34 mouse cellular contexts compared by ENCODE assay signal in genomic region chr13:93816127-93816526, GRCm38 (mm10).
"Had no signal": no experiment of that assay in that cellular context is flagged by ENCODE, and none has a peak within 500 bp of the region (broad histone marks: within the 10 kb centered on the region; RNA-seq: fewer than 3 reads in every experiment).

No protein-coding gene starts in this region.

- H3K36me3 ChIP-seq: heart, embryonic 10.5 days; heart, embryonic 13.5 days; heart, embryonic 15.5 days; hindbrain, embryonic 10.5 days; hindbrain, embryonic 12.5 days; hindbrain, embryonic 13.5 days; hindbrain, embryonic 15.5 days; intestine, embryonic 15.5 days had no signal

- H3K9ac ChIP-seq: heart, embryonic 12.5 days; heart, embryonic 13.5 days; heart, embryonic 15.5 days; hindbrain, embryonic 12.5 days; hindbrain, embryonic 13.5 days; hindbrain, embryonic 14.5 days; hindbrain, embryonic 15.5 days; intestine, embryonic 15.5 days had no signal

- H3K4me1 ChIP-seq: heart, embryonic 15.5 days; hindbrain, embryonic 13.5 days; hindbrain, embryonic 15.5 days; intestine, embryonic 15.5 days had no signal

- H3K4me3 ChIP-seq: heart, embryonic 10.5 days; heart, embryonic 12.5 days; heart, embryonic 13.5 days; heart, embryonic 15.5 days; hindbrain, embryonic 10.5 days; hindbrain, embryonic 12.5 days; hindbrain, embryonic 13.5 days; hindbrain, embryonic 15.5 days; intestine, embryonic 15.5 days; layer of hippocampus, adult 2 months; left cerebral cortex, adult 2 months had no signal

- ATAC-seq: hindbrain, embryonic 16.5 days; hindbrain, postnatal 0 days; inflammation-experienced regulatory T-cells, adult 6 months; intestine, embryonic 15.5 days; intestine, embryonic 16.5 days; intestine, postnatal 0 days had no signal

- H3K27me3 ChIP-seq: heart, embryonic 12.5 days; heart, embryonic 13.5 days; heart, embryonic 15.5 days; hindbrain, embryonic 12.5 days; hindbrain, embryonic 15.5 days; intestine, embryonic 15.5 days had no signal

- H3K9me3 ChIP-seq: heart, embryonic 10.5 days; heart, embryonic 13.5 days; heart, embryonic 15.5 days; hindbrain, embryonic 12.5 days; hindbrain, embryonic 13.5 days; hindbrain, embryonic 15.5 days; intestine, embryonic 15.5 days had no signal

- H3K27ac ChIP-seq: heart, embryonic 10.5 days; heart, embryonic 13.5 days; heart, embryonic 15.5 days; hindbrain, embryonic 12.5 days; hindbrain, embryonic 13.5 days; hindbrain, embryonic 14.5 days; hindbrain, embryonic 15.5 days; hindbrain, postnatal 0 days; intestine, embryonic 15.5 days; kidney, postnatal 0 days; layer of hippocampus, adult 2 months; left cerebral cortex, adult 2 months had no signal

- H3K4me2 ChIP-seq: heart, embryonic 11.5 days; heart, embryonic 12.5 days; heart, embryonic 13.5 days; heart, embryonic 15.5 days; hindbrain, embryonic 12.5 days; hindbrain, embryonic 13.5 days; hindbrain, embryonic 14.5 days; hindbrain, embryonic 15.5 days; intestine, embryonic 15.5 days had no signal

- DNase-seq: heart, postnatal 10 days; heart, postnatal 14 days; heart, postnatal 4 days; kidney, adult 11 months; kidney, adult 18-20 months; kidney, adult 2 months; kidney, adult 8-10 months; kidney, adult 9 months; kidney, postnatal 10 days; kidney, postnatal 14 days; kidney, postnatal 25 days; kidney, postnatal 36 days; kidney, postnatal 4 days; layer of hippocampus, adult 9-11 months; layer of hippocampus, postnatal 36 days had no signal
